Mouse (Mus musculus) layer of hippocampus, adult 8-10 months (tissue): ENCODE measurements at regions not wholly inside any gene's neighbourhood (a gene's known extent, or its start where the extent isn't known, plus 50 kb on each side); places are given as distances from the start of the nearest gene placed in this dataset.

Source experiments
- DNase-seq, 2 experiments: peaks; one replicate each; pipeline ENCODE4 v3.0.0; 2022; ENCODE audit warnings: low spot score in 2 of 2

DNA sequence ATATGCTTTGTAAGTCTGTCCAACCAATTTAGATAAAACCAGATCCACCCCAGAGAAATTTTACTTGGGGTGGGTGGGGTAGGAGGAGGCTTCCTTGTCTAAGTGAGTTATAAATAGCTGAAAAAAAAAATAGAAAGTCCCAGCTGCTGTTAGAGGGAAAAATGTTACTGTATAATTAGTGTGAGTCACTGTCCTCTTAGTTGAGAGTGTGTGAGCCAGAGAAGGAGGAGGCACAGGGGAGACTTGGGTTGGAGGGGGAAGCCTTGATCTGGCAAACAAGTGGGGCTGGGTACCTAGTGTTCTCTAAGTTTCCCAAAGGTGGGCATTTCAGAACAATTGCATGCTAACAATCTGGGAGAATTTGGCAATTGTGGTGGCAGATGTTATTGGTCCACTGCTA is 103.8 kb upstream of the 4930474N05Rik start:
- peak; percentile 4 for DNase-seq
